In genomic region chr7:44925468-44925867, GRCm38 (mm10) we compare ENCODE assay signal across 10 mouse cellular contexts. TPM values are rescaled to one million over a fixed set of nuclear protein-coding genes. Genes with fewer than 3 reads are reported as not detected.
DNase-seq lines count a peak whose midpoint lies in the region; ATAC-seq lines count a peak whose summit lies in the region.
"Had no signal": no experiment of that assay in that cellular context is flagged by ENCODE, and none has a peak within 500 bp of the region (broad histone marks: within the 10 kb centered on the region; RNA-seq: fewer than 3 reads in every experiment).

No protein-coding gene starts in this region.

- no peaks in the 10 kb centered on the region for H3K27me3 ChIP-seq in midbrain, embryonic 14.5 days (ENCODE audit: control insufficient read depth, insufficient read depth, low read length)
- no peaks in the 10 kb centered on the region for H3K27me3 ChIP-seq in midbrain, embryonic 15.5 days (replicated peaks)
- no peaks in the 10 kb centered on the region for H3K27me3 ChIP-seq in hindbrain, embryonic 13.5 days

- no peak overlapping the region for H3K9ac ChIP-seq in midbrain, embryonic 14.5 days (replicated peaks; ENCODE audit: low read length)
- H3K9ac ChIP-seq in midbrain, embryonic 15.5 days = no peak overlapping the region
- no peak overlapping the region for H3K9ac ChIP-seq in hindbrain, embryonic 13.5 days

- 71% methylated on average over 3 of the region's 3 CpGs for WGBS in midbrain, embryonic 14.5 days
- WGBS in midbrain, embryonic 15.5 days = 80% methylated on average over 3 of the region's 3 CpGs
- WGBS in hindbrain, embryonic 13.5 days = 76% methylated on average over 3 of the region's 3 CpGs

- no peaks in the 10 kb centered on the region for H3K9me3 ChIP-seq in midbrain, embryonic 14.5 days (ENCODE audit: control insufficient read depth, low read length)
- H3K9me3 ChIP-seq in midbrain, embryonic 15.5 days = no peaks in the 10 kb centered on the region
- H3K9me3 ChIP-seq in hindbrain, embryonic 13.5 days = no peaks in the 10 kb centered on the region

- peaks cover 38% of the 10 kb centered on the region for H3K36me3 ChIP-seq in midbrain, embryonic 14.5 days (ENCODE audit: control insufficient read depth, insufficient read depth, low read length)
- H3K36me3 ChIP-seq in midbrain, embryonic 15.5 days (replicated peaks) = peaks cover 20% of the 10 kb centered on the region; the same call in 1 of the 2 replicates
- peaks cover 49% of the 10 kb centered on the region for H3K36me3 ChIP-seq in hindbrain, embryonic 13.5 days

- DNase-seq in embryo, embryonic 10 days (ENCODE audit: low spot score) = peak; percentile 58
- DNase-seq in embryo, embryonic 9.5 days (ENCODE audit: extremely low spot score) = no peak
- peak; percentile 53 for DNase-seq in midbrain, embryonic 14.5 days
- DNase-seq in cerebellum, postnatal 36 days = peak; percentile 44 to 45

- H3K4me3 ChIP-seq in midbrain, embryonic 14.5 days (replicated peaks; ENCODE audit: low read depth, low read length) = no peak overlapping the region
- no peak overlapping the region for H3K4me3 ChIP-seq in midbrain, embryonic 15.5 days
- no peak overlapping the region for H3K4me3 ChIP-seq in hindbrain, embryonic 13.5 days

- no peak overlapping the region for H3K4me2 ChIP-seq in midbrain, embryonic 14.5 days (ENCODE audit: low read length)
- no peak overlapping the region for H3K4me2 ChIP-seq in midbrain, embryonic 15.5 days
- H3K4me2 ChIP-seq in hindbrain, embryonic 13.5 days = no peak overlapping the region

- H3K4me1 ChIP-seq in midbrain, embryonic 14.5 days (ENCODE audit: control insufficient read depth, insufficient read depth, low read length) = peaks cover 16% of the 10 kb centered on the region
- H3K4me1 ChIP-seq in midbrain, embryonic 15.5 days = peaks cover 29% of the 10 kb centered on the region
- H3K4me1 ChIP-seq in hindbrain, embryonic 13.5 days (replicated peaks) = peaks cover 26% of the 10 kb centered on the region

- no peak overlapping the region for H3K27ac ChIP-seq in midbrain, embryonic 14.5 days (replicated peaks; ENCODE audit: low read depth, low read length)
- no peak overlapping the region for H3K27ac ChIP-seq in midbrain, embryonic 15.5 days
- H3K27ac ChIP-seq in hindbrain, embryonic 13.5 days = no peak overlapping the region
- H3K27ac ChIP-seq: macrophage had no signal

- no peak for ATAC-seq in midbrain, embryonic 14.5 days (ENCODE audit: low FRiP score, low TSS enrichment)
- no peak for ATAC-seq in midbrain, embryonic 15.5 days (replicated peaks)
- 0 out of 2 replicates have a peak, but pooled peaks have one; percentile 18 for ATAC-seq in megakaryocyte progenitor cell, adult 5-6 weeks (replicated peaks; ENCODE audit: poor library complexity)
- no peak for ATAC-seq in frontal cortex, adult (ENCODE audit: low TSS enrichment)
- ATAC-seq in hindbrain, embryonic 13.5 days (ENCODE audit: low FRiP score) = no peak

RNA-seq across cellular contexts. Expression of gene Ap2a1, which starts 3.8 kb away (rescaled TPM):
- polyA plus RNA-seq in midbrain, embryonic 14.5 days (2014; fragmentation: Nextera tagmentation; extraction: Ambion mirVana) = 124 and 133 TPM in 2 replicates
- polyA plus RNA-seq in midbrain, embryonic 15.5 days (2015; fragmentation: Nextera tagmentation; extraction: Ambion mirVana) = 122 and 140 TPM in 2 replicates
- total RNA-seq in megakaryocyte progenitor cell, adult 5-6 weeks (2015) = 36.1 and 40.4 TPM in 2 replicates
- 25.8 and 39.8 TPM in 2 replicates for total RNA-seq in megakaryocyte progenitor cell, adult 5-6 weeks (2017)
- 105 and 108 TPM in 2 replicates for polyA plus RNA-seq in hindbrain, embryonic 13.5 days (2015; fragmentation: Nextera tagmentation; extraction: Ambion mirVana)

RNA-seq across cellular contexts. Expression of gene Tsks, which starts 17.5 kb away (rescaled TPM):
- not detected in 2 replicates for polyA plus RNA-seq in midbrain, embryonic 14.5 days (2014; fragmentation: Nextera tagmentation; extraction: Ambion mirVana)
- 0.11 and 0.21 TPM in 2 replicates for polyA plus RNA-seq in midbrain, embryonic 15.5 days (2015; fragmentation: Nextera tagmentation; extraction: Ambion mirVana)
- not detected in 2 replicates for total RNA-seq in megakaryocyte progenitor cell, adult 5-6 weeks (2015)
- total RNA-seq in megakaryocyte progenitor cell, adult 5-6 weeks (2017) = not detected in 2 replicates
- polyA plus RNA-seq in hindbrain, embryonic 13.5 days (2015; fragmentation: Nextera tagmentation; extraction: Ambion mirVana) = 0.17 TPM in 1 of 2 replicates, not detected in the other
- polyA plus RNA-seq: heart, embryonic 14.5 days; macrophage had no signal

RNA-seq across cellular contexts. Expression of gene Fuz, which starts 29.6 kb away (rescaled TPM):
- 16.7 and 17.2 TPM in 2 replicates for polyA plus RNA-seq in midbrain, embryonic 14.5 days (2014; fragmentation: Nextera tagmentation; extraction: Ambion mirVana)
- 20.3 and 22.9 TPM in 2 replicates for polyA plus RNA-seq in midbrain, embryonic 15.5 days (2015; fragmentation: Nextera tagmentation; extraction: Ambion mirVana)
- total RNA-seq in megakaryocyte progenitor cell, adult 5-6 weeks (2015) = 9.8 and 10.6 TPM in 2 replicates
- 16.6 and 19.9 TPM in 2 replicates for total RNA-seq in megakaryocyte progenitor cell, adult 5-6 weeks (2017)
- 19.3 and 19.8 TPM in 2 replicates for polyA plus RNA-seq in hindbrain, embryonic 13.5 days (2015; fragmentation: Nextera tagmentation; extraction: Ambion mirVana)

RNA-seq across cellular contexts. Expression of gene Med25, which starts 33.0 kb away (rescaled TPM):
- 114 and 128 TPM in 2 replicates for polyA plus RNA-seq in midbrain, embryonic 14.5 days (2014; fragmentation: Nextera tagmentation; extraction: Ambion mirVana)
- 179 TPM in 2 replicates for polyA plus RNA-seq in midbrain, embryonic 15.5 days (2015; fragmentation: Nextera tagmentation; extraction: Ambion mirVana)
- 26.0 and 36.8 TPM in 2 replicates for total RNA-seq in megakaryocyte progenitor cell, adult 5-6 weeks (2015)
- total RNA-seq in megakaryocyte progenitor cell, adult 5-6 weeks (2017) = 11.4 and 14.5 TPM in 2 replicates
- polyA plus RNA-seq in hindbrain, embryonic 13.5 days (2015; fragmentation: Nextera tagmentation; extraction: Ambion mirVana) = 142 and 147 TPM in 2 replicates

RNA-seq across cellular contexts. Expression of gene Cpt1c, which starts 49.2 kb away (rescaled TPM):
- polyA plus RNA-seq in midbrain, embryonic 14.5 days (2014; fragmentation: Nextera tagmentation; extraction: Ambion mirVana) = 50.1 and 52.3 TPM in 2 replicates
- 56.5 and 58.2 TPM in 2 replicates for polyA plus RNA-seq in midbrain, embryonic 15.5 days (2015; fragmentation: Nextera tagmentation; extraction: Ambion mirVana)
- 0.42 and 0.54 TPM in 2 replicates for total RNA-seq in megakaryocyte progenitor cell, adult 5-6 weeks (2015)
- total RNA-seq in megakaryocyte progenitor cell, adult 5-6 weeks (2017) = 0.25 and 1.6 TPM in 2 replicates
- 52.2 and 56.3 TPM in 2 replicates for polyA plus RNA-seq in hindbrain, embryonic 13.5 days (2015; fragmentation: Nextera tagmentation; extraction: Ambion mirVana)
- polyA plus RNA-seq: macrophage had no signal
